Mouse (Mus musculus) hindlimb bud, embryonic 11.5 days (tissue): ENCODE measurements at regions not wholly inside any gene's neighbourhood (a gene's known extent, or its start where the extent isn't known, plus 50 kb on each side); places are given as distances from the start of the nearest gene placed in this dataset.

Experiments used
- DNase-seq: peaks from one replicate; pipeline ENCODE4 v3.0.0-alpha.2; 2012; ENCODE audit warnings: low read depth, low spot score; ENCODE audit errors: extremely low spot score

- no peak for DNase-seq
These were observed 172.0 kb upstream of the Glra1 start for GRCm38 (mm10) chr11:55780011-55780410.

- no peak for DNase-seq
These were observed 165.3 kb upstream of the Glra1 start for GRCm38 (mm10) chr11:55773283-55773682.

- no peak for DNase-seq
These were observed 164.5 kb upstream of the Glra1 start for GRCm38 (mm10) chr11:55772538-55772937.

- no peak for DNase-seq
These were observed 164.1 kb upstream of the Glra1 start for GRCm38 (mm10) chr11:55772107-55772506.

- DNase-seq = no peak
These were observed 156.8 kb upstream of the Glra1 start for GRCm38 (mm10) chr11:55764846-55765245.
